Mouse (Mus musculus) liver, embryonic 14.5 days (tissue): ENCODE data around the gene Fam124b.

Experiments used
- CTCF ChIP-seq: IDR thresholded peaks from 2 replicates; pipeline ENCODE4 v1.5.1; 2016; ENCODE audit warnings: antibody characterized with exemption, low read depth, control low read depth
- EP300 ChIP-seq: IDR thresholded peaks from 2 replicates; pipeline ENCODE4 v1.6.1; 2016; ENCODE audit warnings: antibody characterized with exemption, low read depth

- TF ChIP-seq CTCF (no peak), EP300 (no peak)
Measured at GRCm38 (mm10) chr1:80224839-80225412, 6.7 kb upstream of the Fam124b start.
